Mouse (Mus musculus): Measurements from ENCODE around the gene Ccdc185. TPM values are rescaled to one million over a fixed set of nuclear protein-coding genes. Genes with fewer than 3 reads are reported as not detected.

Ccdc185 gene
- polyA plus RNA-seq, 1 experiment from 2014 or later: not detected

DNA sequence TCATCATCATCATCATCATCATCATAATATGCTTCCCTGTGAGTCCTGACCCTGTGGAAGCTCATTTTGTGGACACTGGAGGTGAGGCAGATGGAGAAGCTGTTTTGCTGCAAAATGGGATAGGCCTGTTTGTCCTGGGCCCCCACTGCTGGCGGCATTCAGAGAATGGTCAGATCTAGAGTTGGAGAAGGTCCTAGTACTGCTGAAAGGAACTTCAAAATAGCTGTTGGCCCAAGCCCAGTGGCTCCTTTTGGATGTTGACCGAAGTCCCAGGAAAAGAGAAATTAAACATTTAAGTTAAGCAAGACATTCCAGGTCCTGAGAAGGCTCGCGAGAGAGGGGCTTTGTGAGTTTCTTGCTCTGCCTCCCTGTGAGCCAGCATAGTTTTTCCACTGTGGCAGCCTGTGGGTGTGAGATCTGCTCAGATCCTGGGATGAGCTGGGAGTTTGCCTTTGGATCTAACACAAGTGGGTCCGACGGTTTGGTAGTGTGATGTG lies 30.1 kb upstream of the Ccdc185 start:
- 89% methylated on average over 6 of the region's 6 CpGs for WGBS

DNA sequence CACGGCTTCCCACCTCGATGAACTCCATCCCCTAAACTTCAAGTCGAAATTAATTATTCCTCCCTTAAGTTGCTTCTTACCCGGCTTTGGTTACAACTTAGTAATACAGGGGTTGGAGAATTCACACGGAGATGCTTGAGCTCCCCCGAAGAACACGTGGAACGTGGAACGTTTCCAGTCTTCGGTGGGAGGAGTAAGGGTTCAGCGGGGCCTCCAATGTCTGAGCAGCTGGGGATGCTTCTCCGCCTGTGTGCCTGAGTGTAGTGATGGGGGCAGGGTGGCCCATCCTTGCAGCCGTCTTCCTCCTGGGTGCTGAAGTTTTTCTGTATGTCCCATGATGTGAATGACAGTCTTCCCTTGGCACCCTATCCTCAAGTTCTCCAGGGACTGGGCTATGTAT lies 29.2 kb upstream of the Ccdc185 start:
- Histone ChIP-seq H3K4me1 (ENCODE audit: insufficient read depth, low read length) (peaks cover 6% of the 10 kb centered on the region), H3K27ac (ENCODE audit: low read length) (no peak overlapping the region), H3K36me3 (ENCODE audit: insufficient read depth, low read length) (no peaks in the 10 kb centered on the region), H3K4me3 (ENCODE audit: low read length) (no peak overlapping the region), H3K27me3 (ENCODE audit: insufficient read depth, low read length) (no peaks in the 10 kb centered on the region), H3K9ac (replicated peaks; ENCODE audit: low read length) (no peak overlapping the region), H3K9me3 (ENCODE audit: low read length) (peaks cover 4% of the 10 kb centered on the region), H3K4me2 (replicated peaks; ENCODE audit: low read depth, low read length) (no peak overlapping the region)
- no peak for ATAC-seq (ENCODE audit: low FRiP score, low TSS enrichment)
- WGBS: 73% methylated on average over 13 of the region's 13 CpGs

More for the DNA sequence above, 30.1 kb upstream of the Ccdc185 start:
- Histone ChIP-seq H3K4me2 (replicated peaks; ENCODE audit: low read depth, low read length) (no peak overlapping the region), H3K9ac (replicated peaks; ENCODE audit: low read length) (no peak overlapping the region), H3K4me1 (ENCODE audit: insufficient read depth, low read length) (peaks cover 6% of the 10 kb centered on the region), H3K9me3 (ENCODE audit: low read length) (peaks cover 4% of the 10 kb centered on the region), H3K27ac (ENCODE audit: low read length) (no peak overlapping the region), H3K4me3 (ENCODE audit: low read length) (no peak overlapping the region), H3K27me3 (ENCODE audit: insufficient read depth, low read length) (no peaks in the 10 kb centered on the region), H3K36me3 (ENCODE audit: insufficient read depth, low read length) (no peaks in the 10 kb centered on the region)
- ATAC-seq (ENCODE audit: low FRiP score, low TSS enrichment): no peak

GRCm38 (mm10) chr1:182776749-182777410 lies 27.9 kb upstream of the Ccdc185 start:
- no peaks in the 10 kb centered on the region for H3K27me3 ChIP-seq (ENCODE audit: insufficient read depth, low read length)
- H3K4me1 ChIP-seq (ENCODE audit: insufficient read depth, low read length): peaks cover 6% of the 10 kb centered on the region
- H3K4me2 ChIP-seq (replicated peaks; ENCODE audit: low read depth, low read length): no peak overlapping the region
- 34% methylated on average over 10 of the region's 10 CpGs for WGBS
- H3K27ac ChIP-seq (ENCODE audit: low read length): no peak overlapping the region
- no peak overlapping the region for H3K4me3 ChIP-seq (ENCODE audit: low read length)
- peaks cover 4% of the 10 kb centered on the region for H3K9me3 ChIP-seq (ENCODE audit: low read length)
- H3K9ac ChIP-seq (replicated peaks; ENCODE audit: low read length): no peak overlapping the region
- no peaks in the 10 kb centered on the region for H3K36me3 ChIP-seq (ENCODE audit: insufficient read depth, low read length)
- peak; percentile 80 for ATAC-seq (ENCODE audit: low FRiP score, low TSS enrichment)

GRCm38 (mm10) chr1:182775576-182775975 lies 26.6 kb upstream of the Ccdc185 start:
- Histone ChIP-seq H3K27ac (ENCODE audit: low read length) (no peak overlapping the region), H3K36me3 (ENCODE audit: insufficient read depth, low read length) (no peaks in the 10 kb centered on the region), H3K4me1 (ENCODE audit: insufficient read depth, low read length) (peaks cover 6% of the 10 kb centered on the region), H3K4me2 (replicated peaks; ENCODE audit: low read depth, low read length) (no peak overlapping the region), H3K27me3 (ENCODE audit: insufficient read depth, low read length) (no peaks in the 10 kb centered on the region), H3K9me3 (ENCODE audit: low read length) (peaks cover 4% of the 10 kb centered on the region), H3K9ac (replicated peaks; ENCODE audit: low read length) (no peak overlapping the region), H3K4me3 (ENCODE audit: low read length) (no peak overlapping the region)
- no peak for ATAC-seq (ENCODE audit: low FRiP score, low TSS enrichment)
- 88% methylated on average over 7 of the region's 7 CpGs for WGBS

GRCm38 (mm10) chr1:182764541-182765281 lies 15.7 kb upstream of the Ccdc185 start:
- Histone ChIP-seq H3K4me3 (ENCODE audit: low read length) (peak overlapping the region; percentile 63), H3K9me3 (ENCODE audit: low read length) (no peaks in the 10 kb centered on the region), H3K36me3 (ENCODE audit: insufficient read depth, low read length) (no peaks in the 10 kb centered on the region), H3K27ac (ENCODE audit: low read length) (peak overlapping the region; percentile 62; the same call in 1 of the 2 replicates), H3K27me3 (ENCODE audit: insufficient read depth, low read length) (peaks cover 4% of the 10 kb centered on the region; the same call in 1 of the 2 replicates), H3K4me2 (replicated peaks; ENCODE audit: low read depth, low read length) (peak overlapping the region; percentile 87), H3K9ac (replicated peaks; ENCODE audit: low read length) (peak overlapping the region; percentile 76), H3K4me1 (ENCODE audit: insufficient read depth, low read length) (peaks cover 17% of the 10 kb centered on the region)
- ATAC-seq (ENCODE audit: low FRiP score, low TSS enrichment): peak; percentile 78
- 3% methylated on average over 27 of the region's 27 CpGs for WGBS

DNA sequence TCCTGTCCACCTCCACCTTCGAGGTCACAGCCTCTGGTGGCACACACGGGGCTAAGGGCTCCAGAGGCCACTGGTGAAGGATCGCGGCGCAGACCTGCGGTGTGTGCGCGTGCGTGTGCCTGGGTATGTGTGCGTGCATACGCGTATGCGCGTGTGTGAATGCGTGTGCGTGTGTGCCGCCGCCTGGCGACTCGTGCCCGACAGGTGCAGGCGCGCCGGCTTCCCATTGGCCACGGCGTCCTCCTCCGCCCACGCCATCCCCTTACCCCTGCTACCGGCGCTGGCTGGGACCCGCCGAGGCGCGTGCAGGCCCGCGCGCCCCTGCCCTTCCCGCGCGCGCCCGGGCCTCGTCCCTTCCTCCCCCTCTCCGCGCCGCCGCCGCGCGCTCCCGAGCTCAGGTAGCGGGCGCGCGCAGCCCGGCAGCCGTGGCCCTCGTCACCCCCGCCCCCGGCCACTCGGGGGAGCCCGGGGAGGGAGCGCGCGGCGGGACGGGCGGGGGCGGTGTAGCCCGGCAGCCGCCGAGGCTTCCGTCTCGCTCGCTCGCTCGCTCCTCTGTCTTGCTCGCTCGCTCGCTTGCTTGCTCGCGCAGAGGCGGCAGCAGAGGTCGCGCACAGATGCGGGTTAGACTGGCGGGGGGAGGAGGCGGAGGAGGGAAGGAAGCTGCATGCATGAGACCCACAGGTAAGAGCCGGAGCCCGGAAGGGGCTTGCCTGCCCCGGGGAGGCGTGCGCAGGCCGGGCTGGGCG lies 14.9 kb upstream of the Ccdc185 start, which contains the start of gene Susd4:
TSS of gene Susd4 (plus strand) at position 145 of the 746 bp plus-strand sequence.
- peak; percentile 86 for ATAC-seq (ENCODE audit: low FRiP score, low TSS enrichment)
- Histone ChIP-seq H3K4me1 (ENCODE audit: insufficient read depth, low read length) (peaks cover 17% of the 10 kb centered on the region), H3K9ac (replicated peaks; ENCODE audit: low read length) (peak within 1 kb of the TSS; percentile 76), H3K27me3 (ENCODE audit: insufficient read depth, low read length) (peaks cover 4% of the 10 kb centered on the region; the same call in 1 of the 2 replicates), H3K4me3 (ENCODE audit: low read length) (peak within 1 kb of the TSS; percentile 63), H3K36me3 (ENCODE audit: insufficient read depth, low read length) (no peaks in the 10 kb centered on the region), H3K4me2 (replicated peaks; ENCODE audit: low read depth, low read length) (peak within 1 kb of the TSS; percentile 87), H3K27ac (ENCODE audit: low read length) (peak within 1 kb of the TSS; percentile 62), H3K9me3 (ENCODE audit: low read length) (no peaks in the 10 kb centered on the region)
- 1% methylated on average over 73 of the region's 95 CpGs for WGBS

GRCm38 (mm10) chr1:182763191-182763715 lies 14.3 kb upstream of the Ccdc185 start:
- WGBS: 14% methylated on average over 17 of the region's 17 CpGs
- peaks cover 4% of the 10 kb centered on the region; the same call in 1 of the 2 replicates for H3K27me3 ChIP-seq (ENCODE audit: insufficient read depth, low read length)
- H3K4me2 ChIP-seq (replicated peaks; ENCODE audit: low read depth, low read length): peak overlapping the region; percentile 87
- no peak; the same call in 1 of the 2 replicates for ATAC-seq (ENCODE audit: low FRiP score, low TSS enrichment)
- H3K4me3 ChIP-seq (ENCODE audit: low read length): peak overlapping the region; percentile 63
- H3K36me3 ChIP-seq (ENCODE audit: insufficient read depth, low read length): no peaks in the 10 kb centered on the region
- H3K9me3 ChIP-seq (ENCODE audit: low read length): no peaks in the 10 kb centered on the region
- peak overlapping the region; percentile 76 for H3K9ac ChIP-seq (replicated peaks; ENCODE audit: low read length)
- no peak overlapping the region for H3K27ac ChIP-seq (ENCODE audit: low read length)
- H3K4me1 ChIP-seq (ENCODE audit: insufficient read depth, low read length): peaks cover 17% of the 10 kb centered on the region

- no peak overlapping the region for H3K4me3 ChIP-seq (ENCODE audit: low read length)
- H3K9ac ChIP-seq (replicated peaks; ENCODE audit: low read length): no peak overlapping the region
- H3K9me3 ChIP-seq (ENCODE audit: low read length): no peaks in the 10 kb centered on the region
- H3K4me1 ChIP-seq (ENCODE audit: insufficient read depth, low read length): peaks cover 6% of the 10 kb centered on the region
- H3K36me3 ChIP-seq (ENCODE audit: insufficient read depth, low read length): no peaks in the 10 kb centered on the region
- peaks cover 4% of the 10 kb centered on the region; the same call in 1 of the 2 replicates for H3K27me3 ChIP-seq (ENCODE audit: insufficient read depth, low read length)
- no peak for ATAC-seq (ENCODE audit: low FRiP score, low TSS enrichment)
- WGBS: 93% methylated on average over 1 of the region's 1 CpGs
- no peak overlapping the region for H3K4me2 ChIP-seq (replicated peaks; ENCODE audit: low read depth, low read length)
- no peak overlapping the region for H3K27ac ChIP-seq (ENCODE audit: low read length)
These were observed 9.8 kb upstream of the Ccdc185 start for GRCm38 (mm10) chr1:182758783-182759182.

GRCm38 (mm10) chr1:182754865-182755264 lies 5.9 kb upstream of the Ccdc185 start:
- Histone ChIP-seq H3K27me3 (ENCODE audit: insufficient read depth, low read length) (no peaks in the 10 kb centered on the region), H3K4me1 (ENCODE audit: insufficient read depth, low read length) (no peaks in the 10 kb centered on the region; the same call in 1 of the 2 replicates), H3K36me3 (ENCODE audit: insufficient read depth, low read length) (no peaks in the 10 kb centered on the region), H3K4me3 (ENCODE audit: low read length) (no peak overlapping the region), H3K9ac (replicated peaks; ENCODE audit: low read length) (no peak overlapping the region), H3K9me3 (ENCODE audit: low read length) (no peaks in the 10 kb centered on the region), H3K4me2 (replicated peaks; ENCODE audit: low read depth, low read length) (no peak overlapping the region), H3K27ac (ENCODE audit: low read length) (no peak overlapping the region)
- WGBS: 90% methylated on average over 5 of the region's 5 CpGs
- ATAC-seq (ENCODE audit: low FRiP score, low TSS enrichment): no peak

Data from kidney, embryonic 16.5 days (tissue).